Mouse (Mus musculus) T-cell, adult 2 months (primary cell): ENCODE measurements at regions not wholly inside any gene's neighbourhood (a gene's known extent, or its start where the extent isn't known, plus 50 kb on each side); places are given as distances from the start of the nearest gene placed in this dataset.
A peak's percentile ranks its signal among the peaks of the same experiment; 100 is the strongest.

ENCODE experiments used
- DNase-seq: peaks from one replicate; pipeline ENCODE4 v3.0.0; 2022; ENCODE audit warnings: low spot score

DNA sequence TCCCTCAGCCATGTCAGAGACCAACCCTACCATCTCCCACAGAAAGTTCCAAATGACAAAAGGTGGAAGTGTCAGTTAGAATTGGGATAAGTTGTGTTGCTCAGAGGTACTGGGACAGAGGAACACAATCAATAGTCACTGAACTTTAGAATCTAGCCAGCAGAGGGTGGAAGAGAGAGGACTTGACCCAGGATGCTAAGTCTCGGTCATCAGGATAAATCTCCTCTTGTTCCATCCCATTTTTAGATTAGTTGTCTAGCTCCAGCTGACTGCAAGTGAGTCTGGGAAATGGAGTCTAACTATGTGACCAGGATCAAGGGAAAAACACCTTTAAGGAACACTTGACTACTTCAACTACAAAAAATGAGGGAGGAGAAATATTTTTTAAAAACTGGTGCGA lies 91.5 kb downstream of the Fam84b start:
- DNase-seq, result no peak

DNA sequence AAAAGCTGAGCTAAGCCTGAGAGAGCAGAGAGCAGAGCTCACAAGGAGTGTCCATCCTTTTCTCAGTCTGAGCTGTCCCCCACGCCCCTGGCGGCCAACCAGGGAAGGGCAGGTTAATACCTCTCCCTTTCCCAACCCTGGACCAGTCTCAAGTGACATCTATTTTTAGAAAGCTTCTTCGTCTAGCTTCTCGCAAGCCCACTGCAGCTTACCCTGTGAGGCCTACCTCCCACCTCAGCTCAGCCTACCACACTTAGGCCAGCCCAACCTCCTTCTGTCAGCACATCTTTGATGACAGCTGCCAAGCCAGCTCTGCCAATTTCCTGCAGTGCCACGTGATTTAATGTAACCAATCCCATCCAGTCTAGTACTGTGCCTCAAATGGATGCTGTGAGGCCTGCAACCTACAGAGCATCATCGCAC lies 93.6 kb downstream of the Fam84b start:
- DNase-seq, result peak; percentile 36

DNA sequence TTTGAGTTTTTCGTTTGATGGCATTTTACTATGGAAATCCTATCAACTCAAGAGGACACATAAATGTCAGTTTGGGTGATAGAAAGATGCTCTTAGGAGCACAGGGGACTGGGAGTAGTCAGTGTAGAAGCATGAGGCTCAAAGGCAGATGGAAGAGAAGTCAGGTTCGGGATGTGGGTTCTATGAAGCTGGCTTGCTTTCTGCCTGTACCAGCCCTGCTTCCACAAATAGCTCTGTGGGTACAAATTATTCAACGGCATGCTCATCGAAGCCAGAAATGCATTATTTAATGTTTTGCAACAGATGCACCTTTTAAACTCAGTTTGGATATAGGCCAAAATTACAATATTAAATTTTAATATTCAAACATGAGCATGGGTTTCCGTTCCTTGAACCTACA lies 99.3 kb downstream of the Fam84b start:
- no peak for DNase-seq

DNA sequence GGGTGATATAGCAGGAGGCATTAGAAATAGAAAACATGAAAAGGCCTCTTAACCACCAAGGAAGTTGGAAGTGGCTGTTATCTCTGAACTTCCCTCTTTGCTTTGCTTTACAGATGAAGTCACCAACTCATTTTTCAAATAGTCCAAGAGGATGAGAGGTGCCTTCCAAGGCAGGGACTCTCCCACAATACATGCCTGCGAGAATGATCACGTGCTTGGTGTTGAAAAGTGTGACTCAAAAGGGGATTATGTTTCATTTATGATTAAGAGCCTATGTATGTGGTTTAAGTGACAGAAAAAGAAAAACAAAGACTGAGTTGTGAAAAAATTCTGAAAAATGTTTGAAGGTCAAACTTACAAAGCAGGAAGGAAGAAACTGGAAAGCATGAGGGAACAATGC lies 114.0 kb downstream of the Fam84b start:
- DNase-seq, result no peak

DNA sequence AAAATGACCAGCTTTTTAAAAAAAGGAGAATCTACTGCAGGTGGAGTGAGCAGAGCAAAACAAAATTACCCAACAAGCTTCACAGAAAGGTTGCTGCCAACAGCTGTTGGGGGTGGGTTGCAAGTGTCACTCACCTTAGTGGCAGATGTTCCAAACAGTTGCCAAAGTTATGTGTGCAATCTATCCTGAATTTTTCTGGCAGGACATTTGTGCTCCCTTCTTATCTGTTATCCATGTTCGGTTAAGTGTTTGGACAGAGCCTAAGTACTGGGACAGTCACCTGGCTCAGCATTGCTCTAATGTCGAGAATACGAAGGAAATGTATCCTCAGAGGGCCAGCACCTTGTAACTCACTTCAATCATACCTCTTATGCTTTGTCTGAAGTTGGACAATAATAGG lies 115.3 kb downstream of the Fam84b start:
- no peak for DNase-seq

DNA sequence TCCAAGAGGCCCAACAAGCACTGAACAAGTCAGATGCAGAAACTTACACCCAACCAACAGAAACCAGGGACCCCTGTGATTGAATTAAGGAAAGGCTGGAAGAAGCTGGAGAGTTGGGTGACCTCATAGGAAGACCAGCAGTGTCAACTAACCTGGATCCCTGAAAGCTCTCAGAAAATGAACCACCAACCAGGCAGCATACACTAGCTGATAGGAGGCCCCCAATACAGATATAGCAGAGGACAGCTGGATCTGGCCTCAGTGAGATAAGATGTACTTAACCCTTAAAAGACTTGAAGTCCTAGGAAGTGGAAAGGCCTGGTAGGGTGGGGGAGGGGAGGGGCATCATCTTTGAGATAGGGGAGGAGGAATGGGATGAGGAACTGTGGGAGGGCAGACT lies 121.2 kb downstream of the Fam84b start:
- no peak for DNase-seq

DNA sequence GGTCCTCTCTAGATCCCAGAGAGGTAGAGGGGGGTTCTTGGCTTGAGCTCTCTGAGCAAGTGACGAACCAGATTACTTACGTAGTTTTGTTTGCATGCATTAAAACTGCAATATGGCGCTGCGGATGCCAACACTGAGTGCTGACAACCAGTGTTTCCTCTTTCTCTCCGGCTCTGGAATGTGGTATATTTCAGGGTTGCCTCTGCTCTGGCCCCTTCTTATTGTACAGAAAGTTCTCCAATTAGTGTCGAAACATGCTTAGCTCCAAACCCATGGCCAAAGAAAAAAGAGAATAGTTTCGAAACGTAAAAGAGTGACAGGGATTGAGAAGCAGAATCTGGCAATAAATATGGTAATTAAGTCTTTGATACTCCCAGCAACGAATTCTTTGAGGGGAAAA lies 124.8 kb downstream of the Fam84b start:
- no peak for DNase-seq

DNA sequence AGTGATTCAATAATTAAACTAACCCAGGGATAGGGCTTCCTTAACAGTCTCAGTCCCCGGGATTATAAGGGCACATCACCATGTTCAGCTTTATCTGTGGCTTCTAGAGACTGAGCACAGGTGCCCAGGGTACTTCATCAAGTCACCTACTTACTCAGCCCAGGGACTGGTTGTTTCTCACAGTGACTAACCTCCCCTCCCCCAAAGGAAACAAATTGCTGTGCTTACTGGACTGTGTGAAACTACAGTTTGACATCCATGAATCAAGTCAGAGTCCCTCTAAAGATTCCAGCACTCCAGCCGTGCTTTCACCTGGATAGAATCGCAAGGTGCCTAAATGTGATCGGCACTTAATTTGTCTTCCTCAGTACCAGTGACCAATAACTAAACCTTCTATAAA lies 125.2 kb downstream of the Fam84b start:
- no peak for DNase-seq

DNA sequence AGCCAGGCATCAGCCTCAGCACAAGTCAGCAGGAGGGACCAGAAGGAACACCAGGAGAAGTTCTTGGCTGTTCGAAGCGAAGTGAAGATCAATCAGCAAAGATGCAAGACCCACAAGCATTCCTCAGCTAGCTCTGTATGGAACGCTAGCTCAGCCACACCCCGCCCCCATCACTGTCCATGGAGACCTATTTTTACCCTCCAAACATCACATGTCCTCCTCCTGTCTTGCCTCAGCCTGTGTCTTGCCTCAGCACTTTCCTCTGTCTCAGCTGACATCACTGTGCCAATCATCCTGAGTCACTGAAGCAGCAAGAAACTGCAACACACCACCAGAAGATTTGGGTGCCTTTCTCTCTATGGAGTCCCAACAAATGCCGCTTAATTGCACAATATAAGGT lies 134.2 kb downstream of the Fam84b start:
- no peak for DNase-seq

DNA sequence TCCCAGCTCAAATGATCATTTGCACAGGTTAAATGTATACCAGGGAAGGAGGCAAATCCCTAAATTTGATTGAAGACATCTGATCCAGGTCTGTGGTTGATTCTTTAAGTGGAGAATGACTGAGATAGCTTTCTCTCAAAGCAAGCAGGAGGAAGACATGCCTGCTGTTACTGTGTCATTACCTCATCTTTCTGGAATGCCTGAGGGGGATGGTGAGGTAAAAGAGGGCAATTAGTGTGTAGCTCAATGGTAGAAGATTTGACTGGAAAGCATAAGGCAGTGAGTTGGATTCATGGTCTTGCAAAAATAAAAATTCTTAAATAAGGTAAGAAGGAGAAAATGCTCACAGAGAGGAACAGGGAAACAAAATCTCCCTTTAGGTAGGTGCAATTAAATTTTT lies 144.9 kb downstream of the Fam84b start:
- DNase-seq, result no peak

DNA sequence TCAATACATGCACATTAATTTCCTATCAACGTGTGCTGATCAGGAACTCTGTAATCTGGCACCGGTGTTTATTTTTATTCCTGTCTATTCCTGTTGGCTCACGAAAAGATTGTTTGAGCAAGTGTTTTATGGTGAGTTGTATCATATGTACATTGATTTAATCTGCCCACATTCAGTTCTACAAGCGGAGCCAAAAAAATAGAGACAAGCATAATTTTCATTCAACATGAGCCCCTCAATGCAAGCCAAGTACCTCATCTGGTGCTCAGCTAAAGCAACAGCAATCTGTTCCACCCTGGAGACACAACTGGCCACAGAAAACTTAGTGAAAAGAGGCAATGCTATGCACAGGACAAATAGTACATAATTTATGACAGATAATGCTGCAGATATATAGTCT lies 147.6 kb downstream of the Fam84b start:
- DNase-seq, result no peak

DNA sequence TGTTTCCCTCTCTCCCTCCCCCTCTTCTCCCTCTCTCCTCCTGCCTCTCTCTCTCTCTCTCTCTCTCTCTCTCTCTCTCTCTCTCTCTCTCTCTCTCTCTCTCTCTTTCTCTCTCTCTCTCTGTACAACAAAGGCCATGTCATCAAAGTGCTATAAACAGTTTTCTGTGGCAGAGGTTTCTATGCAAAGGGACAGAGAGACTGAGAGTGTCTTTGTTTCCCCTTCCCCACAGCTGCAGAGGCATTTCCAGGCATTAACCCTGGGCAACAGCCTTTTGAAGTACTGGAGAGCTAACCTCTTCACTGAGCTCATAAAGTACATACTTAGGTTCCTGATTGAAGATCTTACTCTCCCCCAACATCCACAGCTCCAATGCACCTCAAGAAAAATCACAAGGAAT lies 152.3 kb downstream of the Fam84b start:
- no peak for DNase-seq

DNA sequence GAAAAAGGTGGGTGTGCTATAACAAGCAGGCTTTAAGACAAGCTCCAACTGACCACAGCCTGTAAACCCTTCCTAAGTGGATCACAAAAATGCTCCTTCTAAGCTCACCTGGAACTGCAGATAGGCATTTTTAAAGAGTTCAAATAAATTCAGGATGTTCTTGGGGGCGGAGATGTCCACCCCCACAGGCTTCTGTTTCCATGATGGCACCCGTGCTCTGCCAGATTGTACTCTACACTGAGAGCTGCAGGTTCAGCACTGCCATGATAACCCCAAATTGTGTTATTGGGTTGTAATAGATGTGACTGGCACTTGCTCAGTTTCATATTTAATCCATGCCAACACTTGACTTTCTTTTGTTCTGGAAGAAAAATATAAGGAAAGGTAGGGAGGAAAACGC lies 158.8 kb downstream of the Fam84b start:
- no peak for DNase-seq

DNA sequence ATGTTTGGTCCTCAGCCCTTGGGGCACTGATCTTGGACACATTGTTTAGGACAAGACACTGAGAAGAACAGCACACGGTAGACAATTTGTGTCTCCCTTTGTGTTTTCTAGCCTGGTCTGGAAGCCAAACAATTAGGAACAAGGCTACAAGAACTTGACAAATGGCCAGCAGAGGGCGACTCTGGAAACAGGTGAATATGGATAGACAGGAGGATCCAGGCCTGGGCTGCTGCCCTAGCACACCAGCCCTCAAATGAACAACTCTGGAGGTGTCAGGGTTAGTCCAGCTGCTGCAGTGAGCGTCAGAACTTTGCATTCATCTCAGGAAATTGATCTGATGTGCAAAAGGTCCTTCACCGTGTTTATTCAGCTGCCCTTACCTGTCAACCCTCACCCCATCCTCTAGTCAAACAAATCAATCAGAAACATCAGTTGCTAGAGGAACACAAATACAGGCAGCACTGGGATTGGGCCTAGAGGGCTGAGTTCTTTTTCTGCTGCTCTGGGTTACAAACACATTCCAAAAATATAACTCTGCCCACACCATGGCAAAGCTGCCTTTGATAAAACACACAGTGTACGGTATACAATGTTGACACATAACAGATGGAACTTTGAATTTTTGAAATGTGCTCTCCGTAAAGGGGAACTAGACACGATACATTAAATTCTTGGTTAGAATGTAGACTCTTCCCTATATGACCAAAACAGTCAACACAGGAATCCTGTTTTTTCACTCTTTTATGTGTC lies 159.7 kb downstream of the Fam84b start:
- no peak for DNase-seq

DNA sequence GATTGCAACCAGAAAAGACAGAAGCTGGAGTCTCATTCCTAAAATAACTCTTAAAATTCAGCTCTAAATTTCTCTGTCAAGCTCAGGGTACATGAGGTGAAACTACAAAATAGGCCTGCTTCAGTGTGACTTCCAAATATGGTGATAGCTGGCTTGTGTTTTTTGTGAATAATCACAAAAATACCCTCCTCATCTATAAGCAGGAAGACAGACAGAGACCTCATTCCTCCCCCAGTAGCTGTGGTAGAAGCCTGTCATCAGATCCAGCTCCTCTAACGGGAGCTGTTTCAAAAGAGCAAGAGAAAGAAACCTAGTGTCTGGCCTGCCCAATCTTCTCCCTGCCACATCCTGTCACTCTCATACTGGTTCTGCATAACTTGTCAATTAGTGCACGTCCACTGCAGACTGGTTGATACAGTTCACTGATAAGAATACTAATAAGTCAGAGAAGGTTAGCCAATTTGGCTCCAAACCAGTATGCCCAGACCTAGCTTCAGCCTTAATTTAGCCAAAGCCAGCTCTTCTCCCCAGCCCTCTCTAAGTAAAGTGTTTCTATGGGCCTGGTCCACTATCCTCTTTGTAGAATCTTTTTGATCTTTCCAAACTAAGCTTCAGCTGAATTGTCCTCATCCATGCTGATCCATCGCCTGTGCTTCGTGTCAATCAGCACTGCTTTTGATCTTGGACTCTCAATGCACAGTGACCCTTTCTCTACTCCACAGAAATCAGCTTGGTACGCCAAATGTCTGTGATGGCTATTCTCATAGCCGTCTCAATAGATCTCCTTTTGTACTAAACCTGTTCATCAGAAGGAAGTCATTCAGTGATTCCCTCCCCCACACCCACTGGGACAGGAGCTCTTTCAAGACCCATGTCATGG lies 160.6 kb downstream of the Fam84b start:
- DNase-seq, result no peak

DNA sequence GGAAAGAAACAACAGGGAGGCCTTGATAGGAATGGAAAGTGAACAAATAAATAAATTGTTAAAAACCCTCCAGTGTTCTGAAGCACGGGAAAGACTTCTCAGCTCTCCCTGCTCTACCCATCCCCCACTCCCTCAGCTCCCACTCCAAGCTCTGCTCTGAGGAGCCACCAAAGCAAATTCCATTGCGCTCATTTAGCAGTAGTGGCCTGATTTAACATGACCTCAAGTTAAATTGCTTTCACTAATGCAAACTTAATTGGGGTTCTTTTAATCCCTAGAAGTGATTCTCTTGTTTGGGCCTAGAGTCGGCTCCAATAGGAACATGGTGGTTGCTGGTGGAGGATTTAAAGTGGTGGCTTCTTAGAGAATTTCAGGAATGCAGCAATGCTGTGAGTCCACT lies 161.4 kb downstream of the Fam84b start:
- no peak for DNase-seq

DNA sequence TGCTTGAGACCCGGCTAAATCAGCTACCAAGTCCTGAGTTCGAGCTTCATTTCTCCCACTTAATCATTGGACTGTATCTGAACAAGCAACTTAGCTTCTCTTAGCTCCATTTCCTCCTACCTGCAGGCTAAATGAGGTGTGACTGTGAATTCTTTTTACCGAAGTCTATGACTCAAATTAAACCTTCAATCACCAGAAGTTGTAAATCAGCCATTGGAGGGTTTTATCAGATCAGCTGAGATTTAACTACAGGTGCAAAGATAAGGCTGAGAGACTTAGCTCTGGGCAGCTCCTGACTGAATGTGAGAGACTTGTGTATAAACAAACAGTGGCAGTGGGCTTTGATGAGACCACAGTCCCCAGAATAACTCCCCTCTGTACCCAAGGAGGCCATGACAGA lies 176.2 kb downstream of the Fam84b start:
- DNase-seq, result no peak

DNA sequence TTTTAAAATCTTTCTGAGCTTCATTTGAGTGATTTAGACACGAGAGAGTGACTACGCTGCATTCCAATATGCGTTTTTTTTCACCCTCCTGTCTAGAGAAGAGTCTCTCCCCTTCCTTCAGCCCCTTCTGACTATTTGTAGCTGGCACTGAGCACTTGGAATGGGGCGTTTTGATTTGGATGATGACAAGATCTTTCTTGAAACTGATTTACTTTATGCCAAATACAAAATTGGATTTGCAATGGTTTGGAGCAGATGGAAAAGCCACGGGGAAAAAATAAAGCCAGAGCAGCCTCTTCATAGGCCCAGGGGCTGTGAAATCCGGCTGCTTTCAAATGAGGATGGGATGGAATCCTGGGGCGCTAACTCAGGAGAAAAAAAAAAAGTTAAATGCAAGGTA lies 196.0 kb downstream of the Fam84b start:
- no peak for DNase-seq

DNA sequence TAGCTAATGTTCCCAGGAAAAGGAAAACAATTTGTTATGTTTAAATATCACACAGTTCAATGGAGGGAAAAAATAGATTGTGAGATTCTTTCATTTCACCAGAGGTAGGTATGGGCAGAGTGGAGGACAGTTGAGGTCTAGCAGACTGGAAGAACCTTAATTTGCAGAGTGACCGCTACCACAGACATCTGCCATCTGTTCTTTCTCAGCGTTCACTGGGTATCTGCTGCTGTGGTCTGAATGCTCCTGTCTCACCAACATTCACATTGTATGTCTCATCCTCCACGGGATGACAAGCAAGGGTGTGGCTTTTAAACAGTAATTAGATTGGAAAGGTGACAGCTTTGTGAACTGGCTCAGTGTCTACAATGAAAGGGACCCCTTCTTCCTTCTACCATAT lies 198.5 kb downstream of the Fam84b start:
- DNase-seq, result no peak

DNA sequence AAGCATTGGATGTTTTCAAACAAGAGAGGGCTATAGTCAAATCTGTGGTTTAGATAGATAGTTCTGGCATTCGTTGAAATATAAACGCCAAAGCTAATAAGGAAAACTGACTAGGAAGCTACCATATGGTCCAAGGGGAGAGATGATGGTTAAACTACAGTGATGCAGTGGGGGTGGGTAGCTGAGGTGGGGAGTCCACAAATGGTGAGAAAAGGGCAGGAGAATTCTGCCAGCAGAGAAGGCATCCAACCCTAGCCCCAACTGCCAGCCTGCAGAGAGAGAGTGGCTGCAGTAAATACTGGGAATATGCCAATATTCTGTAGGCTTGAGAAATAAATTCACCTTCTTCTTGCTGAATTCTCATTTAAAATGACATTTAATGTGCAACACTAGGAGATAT lies 204.3 kb downstream of the Fam84b start:
- DNase-seq, result no peak

DNA sequence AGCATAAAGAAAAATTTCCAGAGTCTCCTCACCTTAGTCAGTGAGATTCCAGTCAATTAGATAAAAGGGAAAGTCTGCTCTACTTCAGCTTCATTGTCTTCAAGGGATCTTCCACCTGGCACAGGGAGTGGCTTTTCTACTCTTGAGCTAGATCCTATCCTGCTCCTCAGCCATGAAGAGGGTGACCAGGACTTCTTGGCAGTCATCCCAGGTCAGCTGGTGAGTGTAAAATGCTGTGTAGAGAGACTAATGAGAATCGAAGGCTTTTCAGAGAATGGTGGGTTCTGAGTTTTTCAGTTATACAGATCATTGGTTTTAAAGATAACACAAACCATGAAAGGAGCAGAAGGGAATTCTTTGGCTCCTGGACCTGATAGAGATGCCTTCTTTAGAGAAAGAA lies 211.8 kb downstream of the Fam84b start:
- DNase-seq, result no peak

DNA sequence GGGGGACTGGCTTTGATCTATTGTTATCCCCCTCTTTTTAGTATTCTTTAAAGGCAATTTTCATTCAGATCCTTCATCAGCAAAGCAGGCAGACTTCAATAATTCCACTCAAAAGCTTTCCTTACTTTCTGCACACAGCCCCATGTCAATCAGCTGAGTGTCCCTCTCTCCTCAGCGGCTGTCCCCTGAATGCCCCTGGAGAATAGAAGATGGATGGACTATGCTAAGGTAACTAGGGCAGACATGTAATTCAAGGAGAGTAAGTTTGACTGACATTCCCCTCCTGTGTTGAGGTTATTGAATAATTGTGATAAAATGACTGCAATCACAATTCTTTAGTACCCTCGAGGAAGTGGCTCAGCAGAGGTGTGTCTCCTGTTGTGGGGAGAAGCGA lies 220.1 kb downstream of the Fam84b start:
- no peak for DNase-seq

DNA sequence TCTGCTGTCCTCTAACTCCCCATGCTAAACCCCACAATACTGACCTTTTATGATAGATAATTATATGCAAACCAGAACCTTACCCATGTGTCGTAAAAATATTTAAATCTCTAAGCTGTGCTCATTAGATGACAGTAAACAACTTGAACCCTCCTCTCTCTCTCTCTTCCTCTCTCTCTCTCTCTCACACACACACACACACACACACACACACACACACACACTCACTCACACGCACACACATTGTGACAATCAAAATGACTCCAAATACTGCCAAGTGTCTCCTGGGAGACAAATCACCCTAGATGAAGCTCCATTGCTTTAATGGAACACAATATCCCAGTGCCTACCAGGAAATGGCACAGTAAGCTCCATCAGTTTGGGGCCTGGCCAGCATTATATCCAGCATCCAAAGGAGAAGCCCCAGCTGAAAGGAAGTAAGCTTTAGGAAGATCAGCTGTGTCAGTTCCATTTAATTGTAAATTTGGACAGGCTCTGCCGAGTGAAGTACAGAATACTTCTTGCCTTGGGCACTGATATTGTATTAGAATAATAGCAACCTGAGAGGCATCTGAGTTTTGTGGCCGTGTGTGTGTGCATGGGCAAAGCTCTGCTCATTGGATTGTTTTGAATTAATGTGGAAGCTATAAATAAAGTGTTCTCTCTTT lies 220.7 kb downstream of the Fam84b start:
- DNase-seq, result no peak
